Comparison of ENCODE assay signal across 8 mouse cellular contexts in the genomic region with DNA sequence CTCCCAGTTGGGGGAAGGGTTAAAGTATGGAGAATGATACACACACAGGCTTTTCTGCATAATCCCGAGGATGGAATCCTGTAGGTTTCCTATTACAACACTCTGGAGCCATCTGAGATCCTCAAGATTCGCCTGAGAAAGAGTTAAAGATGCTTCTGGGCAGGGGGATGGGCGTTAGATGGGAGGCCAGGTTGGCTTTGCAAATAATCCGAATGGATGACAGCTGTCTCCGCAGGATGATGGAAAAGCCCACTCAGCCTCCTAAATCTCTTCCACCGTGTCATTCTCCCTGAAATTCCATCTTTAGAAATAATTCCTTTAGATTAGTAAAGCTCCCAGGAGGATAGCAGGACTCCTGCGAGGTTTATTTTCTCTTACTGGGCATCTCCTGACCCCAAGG. TPM values are rescaled to one million over a fixed set of nuclear protein-coding genes. Genes with fewer than 3 reads are reported as not detected.
DNase-seq lines count a peak whose midpoint lies in the region; ATAC-seq and TF ChIP-seq lines count a peak whose summit lies in the region.

No protein-coding gene starts in this region.

- H3K4me2 ChIP-seq in forebrain, embryonic 15.5 days (replicated peaks), result peak overlapping the region; percentile 93

- DNase-seq in cerebellum, postnatal 10 days, result peak; percentile 54 to 60
- DNase-seq in cerebellum, adult 11 months, result no peak
- DNase-seq in T-cell, adult 2 months (ENCODE audit: low spot score), result no peak
- no peak for DNase-seq in adrenal gland, postnatal 10 days
- DNase-seq in spleen, adult 18-20 months, result no peak

- H3K36me3 ChIP-seq in C2C12 (ENCODE audit: control insufficient read depth, insufficient read depth), result no peaks in the 10 kb centered on the region
- H3K36me3 ChIP-seq in forebrain, embryonic 15.5 days, result no peaks in the 10 kb centered on the region
- no peaks in the 10 kb centered on the region for H3K36me3 ChIP-seq in macrophage (ENCODE audit: inconsistent target)

- peaks cover 18% of the 10 kb centered on the region for H3K4me1 ChIP-seq in forebrain, embryonic 15.5 days

- H3ac ChIP-seq in C2C12 (ENCODE audit: control insufficient read depth, insufficient read length, low read depth), result peak overlapping the region; percentile 18

- H3K9me3 ChIP-seq in forebrain, embryonic 15.5 days, result no peaks in the 10 kb centered on the region

- no peaks in the 10 kb centered on the region for H3K27me3 ChIP-seq in C2C12 (ENCODE audit: control insufficient read depth, insufficient read depth, insufficient read length)
- H3K27me3 ChIP-seq in forebrain, embryonic 15.5 days, result no peaks in the 10 kb centered on the region

- peak overlapping the region; percentile 60 for H3K4me3 ChIP-seq in C2C12 (ENCODE audit: insufficient read depth, poor library complexity, severe bottlenecking)
- H3K4me3 ChIP-seq in forebrain, embryonic 15.5 days, result peak overlapping the region; percentile 66
- peak overlapping the region; percentile 97 for H3K4me3 ChIP-seq in macrophage (ENCODE audit: inconsistent target)

- peaks cover 59% of the 10 kb centered on the region for H3K79me2 ChIP-seq in C2C12 (ENCODE audit: control insufficient read depth, insufficient read depth)
- peaks cover 61% of the 10 kb centered on the region for H3K79me2 ChIP-seq in macrophage (ENCODE audit: inconsistent target)

- TF ChIP-seq CTCF in C2C12 (IDR thresholded peaks at IDR 0.05; ENCODE audit: control insufficient read depth, insufficient read depth, insufficient read length), result no peak

- no peak overlapping the region for H3K27ac ChIP-seq in forebrain, embryonic 15.5 days (replicated peaks)
- peak overlapping the region; percentile 92 for H3K27ac ChIP-seq in macrophage

- no peak for ATAC-seq in forebrain, embryonic 15.5 days (replicated peaks)

- H3K9ac ChIP-seq in forebrain, embryonic 15.5 days (replicated peaks), result no peak overlapping the region

- WGBS in forebrain, embryonic 15.5 days, result 8% methylated on average over 7 of the region's 7 CpGs
- 66% methylated on average over 7 of the region's 7 CpGs for WGBS in macrophage (ENCODE audit: missing documents)

- peaks cover 23% of the 10 kb centered on the region for H3K79me3 ChIP-seq in C2C12 (ENCODE audit: low read depth)

TF ChIP-seq in C2C12, 6 proteins besides CTCF, POLR2A, EP300 and RAD21:
- TF ChIP-seq FOSL1 (IDR thresholded peaks at IDR 0.05; ENCODE audit: insufficient read depth, low read length, poor library complexity, severe bottlenecking) (no peak), MYOD1 (IDR thresholded peaks at IDR 0.05; ENCODE audit: control insufficient read depth, insufficient read length, low read depth) (no peak), MAX (IDR thresholded peaks at IDR 0.05) (no peak), USF1 (IDR thresholded peaks at IDR 0.05; ENCODE audit: low read depth) (no peak), CEBPB (IDR thresholded peaks at IDR 0.05; ENCODE audit: low read depth) (no peak), MYOG (IDR thresholded peaks at IDR 0.05; ENCODE audit: control insufficient read depth, extremely low read depth, insufficient read length) (no peak)

RNA-seq across cellular contexts. Expression of a gene that starts 1.2 kb away (rescaled TPM):
- polyA plus RNA-seq in C2C12 (2012; fragmentation: generic; extraction: Trizol), result 87.9 TPM
- 9.9 and 10.9 TPM in 2 replicates for polyA plus RNA-seq in forebrain, embryonic 15.5 days (2015; fragmentation: Nextera tagmentation; extraction: Ambion mirVana)
- total RNA-seq in macrophage (2018; cell fraction: chromatin; rRNA removed), result 100 to 1,000 TPM in 11 of 26 experiments, 10 to 100 TPM in 15; 30.9 to 262 (median 79.8) TPM
- total RNA-seq in macrophage (2018; cell fraction: cytosol; rRNA removed), result 100 to 1,000 TPM; 204 to 401 (median 304) TPM
- total RNA-seq in macrophage (2018; cell fraction: nucleus; rRNA removed), result 100 to 1,000 TPM; 188 to 510 (median 266) TPM
- 180 to 528 TPM (median 364 TPM) in 3 replicates for polyA plus RNA-seq in macrophage (2018)
- 10 to 100 TPM; 69.7 to 83.4 TPM for total RNA-seq in adrenal gland, postnatal 10 days (2021)

RNA-seq across cellular contexts. Expression of a gene that starts 31.9 kb away (rescaled TPM):
- polyA plus RNA-seq in C2C12 (2012; fragmentation: generic; extraction: Trizol), result not detected
- polyA plus RNA-seq in forebrain, embryonic 15.5 days (2015; fragmentation: Nextera tagmentation; extraction: Ambion mirVana), result not detected in 2 replicates
- total RNA-seq in macrophage (2018; cell fraction: chromatin; rRNA removed), result not detected
- not detected for total RNA-seq in macrophage (2018; cell fraction: cytosol; rRNA removed)
- not detected for total RNA-seq in macrophage (2018; cell fraction: nucleus; rRNA removed)
- polyA plus RNA-seq in macrophage (2018), result not detected in 3 replicates
- total RNA-seq in adrenal gland, postnatal 10 days (2021), result not detected

Comparison
In these comparisons a context has a peak if more than half of its experiments do, and no peak if none do; other contexts are left out.
1. DNase-seq: peak in cerebellum, postnatal 10 days (2 of 2); none in cerebellum, adult 11 months (single experiment), T-cell, adult 2 months (single experiment), adrenal gland, postnatal 10 days (single experiment) and spleen, adult 18-20 months (0 of 2).
2. Peak in every context shown above with its lines, with median percentiles within 50 percentile points of each other: H3K4me3 ChIP-seq.